Mouse (Mus musculus): ENCODE data around the gene Gda. TPM values are rescaled to one million over a fixed set of nuclear protein-coding genes. Genes with fewer than 3 reads are reported as not detected.

Gda gene
- total RNA-seq, 2 experiments from 2014 or later = 124 to 132 TPM

GRCm38 (mm10) chr19:21379195-21379594 lies 94.0 kb downstream of the Gda start:
- no peak for DNase-seq
- intact Hi-C loops (cut with DNase I) = loop anchor here (10.0 kb wide), 2 partner anchors 366 to 926 kb away; no protein-coding TSS in a partner anchor

DNA sequence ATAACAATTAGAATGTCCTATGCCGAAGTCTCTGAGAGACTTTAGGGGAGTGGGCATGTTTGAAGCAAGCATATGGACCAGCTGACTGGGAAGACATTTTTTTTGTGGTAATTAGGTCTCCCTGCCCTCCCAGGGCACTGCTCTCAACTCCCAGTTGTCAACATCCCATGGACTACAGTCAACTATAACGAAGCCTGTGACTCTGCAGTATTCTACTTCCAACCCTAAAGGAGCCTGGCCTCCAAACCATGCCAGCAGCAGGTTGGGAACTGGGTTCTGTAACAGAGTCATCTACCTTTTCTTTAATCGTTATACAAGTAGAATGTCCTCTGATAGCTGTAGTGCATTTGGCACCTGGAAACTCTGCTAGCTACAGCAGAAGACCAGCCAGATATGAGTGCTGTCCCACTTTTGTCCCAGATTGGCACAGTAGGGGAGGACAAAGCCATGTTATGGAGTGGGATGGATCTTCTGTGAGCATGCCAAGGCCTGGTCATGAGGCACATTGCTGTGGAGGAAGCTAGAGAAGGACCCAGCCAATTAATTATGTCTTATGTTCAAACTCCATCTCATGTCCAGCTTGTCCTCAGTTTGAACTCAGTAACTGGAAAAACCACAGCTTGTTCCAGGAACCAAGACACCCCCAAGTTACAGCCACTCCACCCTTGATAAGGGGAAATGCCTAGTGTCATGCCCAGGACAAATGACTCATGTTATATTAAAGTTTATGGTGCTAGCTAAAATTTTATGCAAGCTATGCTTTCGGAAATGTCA lies 96.6 kb downstream of the Gda start:
- intact Hi-C loops (cut with DNase I) = loop anchor here (10.0 kb wide), 2 partner anchors 368 to 928 kb away; no protein-coding TSS in a partner anchor

DNA sequence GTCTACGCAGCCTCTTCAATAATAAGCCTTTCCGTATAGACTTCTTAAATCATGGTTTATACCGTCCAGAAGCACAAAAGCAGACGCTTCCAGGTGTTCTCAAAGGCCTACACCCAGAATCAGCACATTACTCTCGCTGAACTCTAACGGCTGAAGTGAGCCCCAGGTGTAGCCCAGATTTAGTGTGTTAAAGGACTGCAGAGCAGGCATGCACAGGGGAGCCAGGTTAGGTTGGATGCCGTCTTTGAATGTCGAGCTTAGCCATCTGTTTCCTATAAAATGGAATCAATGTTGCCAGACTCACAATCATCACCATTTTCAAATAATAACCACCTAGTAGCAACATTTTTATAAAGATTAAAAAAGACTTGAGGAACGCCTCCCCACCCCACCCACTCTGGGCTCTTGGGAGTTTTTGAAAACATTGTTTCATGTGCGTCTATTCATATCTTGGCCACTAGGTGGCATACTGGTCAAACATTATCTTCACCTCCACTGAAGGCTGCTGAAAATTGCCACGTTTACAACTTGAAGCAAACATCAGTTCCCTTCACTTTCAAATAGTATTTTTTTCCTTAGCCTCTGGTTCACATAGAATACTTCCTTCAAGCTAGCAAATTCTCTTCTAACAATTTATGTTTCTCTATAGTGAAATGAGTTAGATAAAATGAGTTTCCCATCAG lies 100.0 kb downstream of the Gda start:
- peak; percentile 16 for DNase-seq
- intact Hi-C loops (cut with DNase I) = loop anchor here (1.0 to 10.0 kb wide), 3 partner anchors 191 to 932 kb away; no protein-coding TSS in a partner anchor

More for the DNA sequence above, 96.6 kb downstream of the Gda start:
- no peak for DNase-seq

- DNase-seq = no peak
- intact Hi-C loops (cut with DNase I) = loop anchor here (1.0 to 10.0 kb wide), 3 partner anchors 192 to 932 kb away; no protein-coding TSS in a partner anchor
Observed at GRCm38 (mm10) chr19:21372395-21373072, 100.7 kb downstream of the Gda start.

DNA sequence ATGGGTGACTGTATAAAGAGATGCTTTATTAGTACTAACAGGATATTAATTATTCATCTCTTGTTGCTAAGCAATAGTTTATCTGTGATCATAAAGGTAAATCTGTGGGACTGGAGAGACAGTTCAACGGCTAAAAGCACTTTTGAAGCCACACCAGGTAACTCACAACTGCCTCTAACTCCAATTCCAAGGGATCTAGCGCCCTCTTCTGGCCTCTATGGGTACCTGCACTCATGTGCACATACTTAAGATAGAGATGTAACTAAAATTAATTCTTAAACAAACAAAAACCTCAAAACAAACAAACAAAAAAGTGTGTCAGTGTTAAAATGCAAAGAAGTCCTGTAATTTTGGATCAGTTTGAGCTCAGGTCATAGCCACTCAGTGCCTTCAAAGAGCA lies 101.9 kb downstream of the Gda start:
- DNase-seq = no peak
- intact Hi-C loops (cut with DNase I) = loop anchor here (10.0 kb wide), 2 partner anchors 373 to 933 kb away; no protein-coding TSS in a partner anchor

DNA sequence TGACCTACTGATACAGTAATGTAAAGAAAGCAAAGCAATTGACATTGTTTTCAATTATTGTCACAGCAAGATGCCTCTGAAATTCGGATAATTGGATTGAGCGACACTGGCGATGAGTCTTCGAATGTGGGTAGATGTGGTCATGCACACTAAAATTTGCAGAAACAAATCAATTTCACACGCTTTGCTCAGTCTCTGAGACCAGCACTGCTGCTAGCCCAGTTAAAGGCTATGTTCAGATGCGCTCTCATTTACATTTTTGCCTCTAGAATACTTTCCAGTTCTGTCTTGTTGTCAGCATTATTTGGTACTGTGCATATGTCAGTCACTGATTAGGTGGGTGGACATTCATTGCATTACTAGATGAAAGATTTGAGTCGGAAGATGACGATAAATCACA lies 102.5 kb downstream of the Gda start:
- intact Hi-C loops (cut with DNase I) = loop anchor here (10.0 kb wide), 2 partner anchors 374 to 934 kb away; no protein-coding TSS in a partner anchor
- DNase-seq = no peak

- intact Hi-C loops (cut with DNase I) = no loop called here
- DNase-seq = no peak
Observed at GRCm38 (mm10) chr19:21369175-21369574, 104.1 kb downstream of the Gda start.

- peak; percentile 27 for DNase-seq
- intact Hi-C loops (cut with DNase I) = no loop called here
Observed at GRCm38 (mm10) chr19:21368595-21368994, 104.7 kb downstream of the Gda start.

- no peak for DNase-seq
- intact Hi-C loops (cut with DNase I) = no loop called here
Observed at GRCm38 (mm10) chr19:21357792-21358191, 115.5 kb downstream of the Gda start.

- no peak for DNase-seq
- intact Hi-C loops (cut with DNase I) = no loop called here
Observed at GRCm38 (mm10) chr19:21349634-21350033, 123.6 kb downstream of the Gda start.

DNA sequence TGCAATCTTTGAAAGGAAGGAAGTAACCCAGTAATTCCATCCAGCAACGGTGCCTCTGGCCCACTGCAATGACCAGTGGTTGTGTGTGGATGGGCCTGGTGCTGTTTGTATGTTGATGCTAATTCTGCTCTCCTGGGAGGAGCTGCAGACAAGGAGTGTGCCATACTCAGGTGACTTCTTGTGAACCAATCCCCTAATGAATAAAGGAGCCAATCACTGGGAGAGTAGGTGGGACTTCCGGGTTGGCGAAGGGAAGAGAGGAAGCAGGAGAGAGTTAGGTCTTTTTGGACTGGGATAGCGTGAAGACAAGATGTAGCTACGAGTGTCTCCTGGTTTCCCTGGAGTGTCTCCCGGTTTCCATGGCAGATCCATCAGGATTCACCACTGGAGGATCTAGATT lies 126.6 kb downstream of the Gda start:
- intact Hi-C loops (cut with DNase I) = no loop called here
- DNase-seq = no peak

Other genes with a start within 250 kb of the Gda start
- 100 to 1,000 TPM; 154 to 163 TPM for gene Zfand5, start 201.2 kb downstream of the Gda start, total RNA-seq (2021)
- gene 1110059E24Rik, start 179.5 kb upstream of the Gda start, total RNA-seq (2021) = 10 to 100 TPM; 24.1 to 28.9 TPM
- gene Abhd17b, start 179.7 kb upstream of the Gda start, total RNA-seq (2021) = 10 to 100 TPM; 51.1 to 52.9 TPM

Data from left cerebral cortex, postnatal 4 days (tissue).